Mouse (Mus musculus) right cerebral cortex, adult 2 months (tissue): Measurements from ENCODE around the gene Rnf213.
A peak's percentile ranks its signal among the peaks of the same experiment; 100 is the strongest.
"Not testable (repeated sequence)": the region's sequence is repeated elsewhere in the genome, so short reads cannot be mapped to it uniquely, and the experiment has no call there.

ENCODE experiments used
- DNase-seq, 2 experiments: peaks; one replicate each; pipeline ENCODE4 v3.0.0; 2021 to 2022; ENCODE audit warnings: low spot score in 2 of 2

Gene Rnf213

GRCm38 (mm10) chr11:119392800-119393482 is at the start of gene Rnf213:
Gene Rnf213, plus strand, starts transcription at chr11:119393100.
- DNase-seq: peak; percentile 23 to 48

GRCm38 (mm10) chr11:119344178-119344577 is 48.7 kb upstream of the Rnf213 start:
- DNase-seq: no peak

GRCm38 (mm10) chr11:119344865-119345264 is 48.0 kb upstream of the Rnf213 start:
- no peak for DNase-seq

DNA sequence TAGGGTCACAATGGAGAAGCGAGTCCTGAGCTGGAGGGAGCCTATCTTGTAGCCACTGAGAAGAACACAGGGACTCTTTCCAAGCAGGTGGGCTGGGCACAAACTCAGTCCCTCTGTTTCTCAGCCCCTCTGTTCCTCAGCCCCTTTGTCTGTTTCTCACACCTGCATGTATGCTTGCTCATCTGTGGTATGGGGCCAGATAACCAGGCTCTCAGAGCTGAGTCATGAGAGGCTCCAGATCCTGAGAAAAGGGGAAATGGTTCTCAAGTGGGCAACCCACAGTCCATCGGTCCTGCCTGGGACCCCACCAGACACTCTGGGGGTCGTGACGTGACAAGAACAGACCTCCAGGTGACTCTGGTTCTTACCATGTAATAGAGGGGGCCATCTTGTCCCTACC is 45.8 kb upstream of the Rnf213 start:
- no peak for DNase-seq

- DNase-seq: no peak
Observed at GRCm38 (mm10) chr11:119352113-119352512, 40.8 kb upstream of the Rnf213 start.

GRCm38 (mm10) chr11:119353946-119354345 is 39.0 kb upstream of the Rnf213 start:
- no peak for DNase-seq

- DNase-seq: no peak
Observed at GRCm38 (mm10) chr11:119354798-119355442, 38.0 kb upstream of the Rnf213 start.

- DNase-seq: peak; percentile 72 to 78
Observed at GRCm38 (mm10) chr11:119355443-119356385, 37.2 kb upstream of the Rnf213 start, which contains the start of the genes Sgsh and Slc26a11. Gene Sgsh, minus strand, starts transcription at chr11:119355536. Gene Slc26a11, plus strand, starts transcription at chr11:119355557.

DNA sequence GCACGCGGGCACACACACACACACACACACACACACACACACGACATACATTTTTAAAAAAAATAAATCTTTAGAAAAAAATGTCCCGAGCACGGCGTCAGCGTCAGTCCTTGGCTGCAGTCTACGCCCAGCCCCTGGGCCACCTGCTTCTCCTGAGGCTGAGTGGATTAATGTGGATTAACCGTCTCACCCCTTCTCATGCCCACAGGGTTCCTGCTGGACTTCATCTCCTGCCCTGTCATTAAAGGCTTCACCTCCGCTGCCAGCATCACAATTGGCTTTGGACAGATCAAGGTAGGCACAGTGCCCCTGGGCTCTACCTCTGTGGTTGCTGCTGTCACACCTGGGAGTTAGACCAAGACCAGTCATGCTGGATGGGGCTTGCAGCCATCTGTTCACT is 33.8 kb upstream of the Rnf213 start:
- no peak for DNase-seq

DNA sequence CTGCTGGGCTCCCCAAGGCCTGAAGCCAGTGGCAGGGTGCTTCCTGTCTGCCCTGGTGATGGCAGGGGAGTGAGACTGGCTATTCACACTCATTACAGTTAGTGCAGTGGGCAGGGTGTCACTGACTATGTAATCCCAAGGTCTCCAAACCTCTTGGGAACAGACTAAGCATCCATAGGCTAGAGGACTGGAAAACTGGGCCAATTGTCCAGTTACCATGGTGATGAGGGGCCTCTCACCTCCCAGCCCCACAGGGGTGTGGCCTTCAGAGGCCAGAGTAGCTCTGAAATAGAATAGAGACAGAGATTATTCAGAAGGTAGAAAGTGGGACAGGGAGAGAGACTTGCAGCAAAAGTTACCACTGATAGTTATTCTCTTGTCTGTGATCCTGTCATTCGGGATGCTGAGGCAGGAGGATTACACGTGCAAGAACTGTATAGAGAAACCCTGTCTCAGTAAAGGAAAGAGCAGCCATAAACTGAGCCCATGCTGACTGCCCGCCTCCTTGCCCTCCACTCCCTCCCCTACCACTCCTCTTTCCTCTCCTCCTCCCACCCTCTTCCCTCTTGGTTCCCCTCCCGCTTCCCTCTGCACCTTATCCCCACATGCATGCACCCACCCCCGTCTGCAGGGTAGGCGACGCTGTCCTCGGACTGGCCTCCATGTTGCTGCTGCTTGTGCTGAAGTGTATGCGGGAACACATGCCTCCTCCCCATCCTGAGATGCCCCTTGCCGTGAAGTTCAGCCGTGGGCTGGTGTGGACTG is 29.9 kb upstream of the Rnf213 start:
- DNase-seq: no peak

GRCm38 (mm10) chr11:119363534-119364145 is 29.3 kb upstream of the Rnf213 start:
- DNase-seq: peak; percentile 64 to 66

- no peak for DNase-seq
Observed at GRCm38 (mm10) chr11:119375425-119375824, 17.5 kb upstream of the Rnf213 start.

GRCm38 (mm10) chr11:119377326-119377725 is 15.6 kb upstream of the Rnf213 start:
- DNase-seq: no peak

DNA sequence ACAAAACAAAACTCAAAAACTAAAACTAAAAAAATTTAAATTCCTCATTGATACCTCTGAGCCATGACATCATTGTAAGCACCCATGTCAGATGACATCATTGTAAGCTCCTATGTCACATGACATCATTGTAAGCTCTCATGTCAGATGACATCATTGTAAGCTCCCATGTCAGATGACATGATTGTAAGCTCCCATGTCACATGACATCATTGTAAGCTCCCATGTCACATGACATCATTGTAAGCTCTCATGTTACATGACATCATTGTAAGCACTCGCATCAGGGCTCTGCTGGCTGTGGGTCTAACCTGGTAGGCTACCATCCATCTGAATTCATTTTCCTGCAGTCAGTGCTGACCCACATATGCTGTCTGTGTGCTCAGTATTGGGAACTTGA is 14.3 kb upstream of the Rnf213 start:
- DNase-seq: no peak

DNA sequence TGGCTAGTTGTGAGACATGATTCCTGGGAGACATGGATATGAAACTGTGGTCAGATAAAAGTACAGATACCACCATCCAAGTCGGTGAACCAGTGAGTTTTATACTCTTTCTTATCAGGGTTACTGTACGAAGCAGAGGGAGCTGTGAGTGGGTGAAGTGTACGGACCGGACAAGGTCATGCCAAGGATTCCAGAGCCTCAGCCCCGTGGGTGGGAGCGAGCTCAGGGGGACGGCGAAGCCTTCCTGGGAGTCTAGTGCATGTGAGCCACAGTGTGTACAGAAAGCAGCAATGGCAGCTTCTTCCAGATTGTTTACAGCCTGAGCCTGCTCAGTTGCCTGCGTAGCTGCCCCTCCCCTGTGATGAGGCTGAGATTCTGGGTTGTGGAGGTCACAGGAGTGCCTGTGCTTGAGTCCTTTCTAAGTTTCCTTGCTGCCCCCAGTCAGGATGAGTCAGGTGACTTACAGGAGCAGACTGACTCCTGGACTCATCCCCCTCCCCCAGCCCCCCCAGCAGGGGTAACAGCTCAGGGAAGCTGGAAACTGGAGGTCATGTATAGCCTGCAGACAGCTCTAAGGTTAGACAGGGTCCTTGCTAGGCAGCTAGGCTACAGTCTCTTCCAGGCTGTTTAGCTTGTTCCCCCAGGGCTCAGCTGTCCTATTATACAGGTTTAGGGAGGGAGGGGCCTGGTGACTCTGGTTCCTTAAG is 11.1 kb upstream of the Rnf213 start:
- DNase-seq: no peak

GRCm38 (mm10) chr11:119382338-119382850 is 10.5 kb upstream of the Rnf213 start:
- no peak for DNase-seq

- no peak for DNase-seq
Observed at GRCm38 (mm10) chr11:119384904-119385303, 8.0 kb upstream of the Rnf213 start.

- DNase-seq: no peak
Observed at GRCm38 (mm10) chr11:119386306-119386705, 6.6 kb upstream of the Rnf213 start.

- DNase-seq: not testable (repeated sequence)
Observed at GRCm38 (mm10) chr11:119387273-119387672, 5.6 kb upstream of the Rnf213 start.

GRCm38 (mm10) chr11:119389851-119390270 is 3.0 kb upstream of the Rnf213 start:
- DNase-seq: peak; percentile 29 to 53
